Mouse (Mus musculus): ENCODE data around the gene Ppt1. TPM values are rescaled to one million over a fixed set of nuclear protein-coding genes. Genes with fewer than 3 reads are reported as not detected.

Gene Ppt1
- polyA plus RNA-seq, 1 experiment = 40.0 TPM

DNA sequence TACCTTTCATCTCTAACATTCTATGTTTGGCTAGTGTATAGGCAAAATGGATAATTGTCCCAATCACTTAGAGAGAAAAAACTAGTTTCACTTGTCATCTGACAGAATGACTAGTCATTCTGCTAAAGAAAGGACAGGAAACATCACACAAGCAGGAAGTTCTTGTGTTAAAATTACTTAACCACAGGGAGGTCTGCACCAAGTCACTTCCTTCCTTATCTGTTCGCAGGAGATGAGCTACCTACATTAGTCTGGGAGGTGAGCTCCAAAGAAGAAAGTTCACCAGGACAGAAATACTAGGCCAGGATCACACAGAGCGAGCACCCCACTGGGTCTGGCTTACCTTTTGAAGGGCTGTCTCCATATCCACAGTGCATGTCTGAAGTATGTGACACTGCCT is 35.9 kb downstream of the Ppt1 start:
- no peak overlapping the region for H3K4me3 ChIP-seq (ENCODE audit: insufficient read depth, poor library complexity, severe bottlenecking)
- H3ac ChIP-seq (ENCODE audit: control insufficient read depth, insufficient read length, low read depth) = no peak overlapping the region
- TF ChIP-seq CEBPB (IDR thresholded peaks at IDR 0.05; ENCODE audit: low read depth) (no peak), USF1 (IDR thresholded peaks at IDR 0.05; ENCODE audit: low read depth) (no peak), MYOG (IDR thresholded peaks at IDR 0.05; ENCODE audit: control insufficient read depth, extremely low read depth, insufficient read length) (no peak), MYOD1 (IDR thresholded peaks at IDR 0.05; ENCODE audit: control insufficient read depth, insufficient read length, low read depth) (no peak), FOSL1 (IDR thresholded peaks at IDR 0.05; ENCODE audit: insufficient read depth, low read length, poor library complexity, severe bottlenecking) (no peak), CTCF (IDR thresholded peaks at IDR 0.05; ENCODE audit: control insufficient read depth, insufficient read depth, insufficient read length) (no peak), MAX (IDR thresholded peaks at IDR 0.05) (no peak)
- H3K36me3 ChIP-seq (ENCODE audit: control insufficient read depth, insufficient read depth) = peaks cover 63% of the 10 kb centered on the region
- peaks cover 45% of the 10 kb centered on the region for H3K79me3 ChIP-seq (ENCODE audit: low read depth)
- peaks cover 59% of the 10 kb centered on the region for H3K79me2 ChIP-seq (ENCODE audit: control insufficient read depth, insufficient read depth)
- no peaks in the 10 kb centered on the region for H3K27me3 ChIP-seq (ENCODE audit: control insufficient read depth, insufficient read depth, insufficient read length)

DNA sequence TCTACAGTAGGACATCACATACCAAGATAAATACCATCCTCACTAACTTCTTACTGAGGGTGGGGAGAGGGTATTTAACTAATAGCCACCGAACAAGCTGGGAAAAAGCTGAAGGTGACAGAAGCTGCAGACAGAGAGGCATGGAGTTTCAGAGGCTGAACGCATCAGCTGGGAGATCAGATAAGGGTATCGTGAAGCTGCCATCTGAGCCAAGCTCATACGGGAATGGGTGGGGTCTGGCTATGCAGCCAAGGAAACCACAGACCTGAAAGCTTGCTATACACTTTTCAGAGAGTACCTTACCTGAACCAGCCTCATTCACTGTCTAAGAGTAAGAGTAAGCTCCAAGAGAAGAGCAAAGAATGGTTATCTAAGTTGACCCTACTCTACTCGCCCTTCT is 37.0 kb downstream of the Ppt1 start:
- Histone ChIP-seq H3K79me2 (ENCODE audit: control insufficient read depth, insufficient read depth) (peaks cover 69% of the 10 kb centered on the region), H3K4me3 (ENCODE audit: insufficient read depth, poor library complexity, severe bottlenecking) (no peak overlapping the region), H3ac (ENCODE audit: control insufficient read depth, insufficient read length, low read depth) (no peak overlapping the region), H3K27me3 (ENCODE audit: control insufficient read depth, insufficient read depth, insufficient read length) (no peaks in the 10 kb centered on the region), H3K36me3 (ENCODE audit: control insufficient read depth, insufficient read depth) (peaks cover 59% of the 10 kb centered on the region), H3K79me3 (ENCODE audit: low read depth) (peaks cover 55% of the 10 kb centered on the region)
- TF ChIP-seq MAX (IDR thresholded peaks at IDR 0.05) (no peak), USF1 (IDR thresholded peaks at IDR 0.05; ENCODE audit: low read depth) (no peak), FOSL1 (IDR thresholded peaks at IDR 0.05; ENCODE audit: insufficient read depth, low read length, poor library complexity, severe bottlenecking) (no peak), CTCF (IDR thresholded peaks at IDR 0.05; ENCODE audit: control insufficient read depth, insufficient read depth, insufficient read length) (no peak), MYOG (IDR thresholded peaks at IDR 0.05; ENCODE audit: control insufficient read depth, extremely low read depth, insufficient read length) (no peak), MYOD1 (IDR thresholded peaks at IDR 0.05; ENCODE audit: control insufficient read depth, insufficient read length, low read depth) (no peak), CEBPB (IDR thresholded peaks at IDR 0.05; ENCODE audit: low read depth) (no peak)

DNA sequence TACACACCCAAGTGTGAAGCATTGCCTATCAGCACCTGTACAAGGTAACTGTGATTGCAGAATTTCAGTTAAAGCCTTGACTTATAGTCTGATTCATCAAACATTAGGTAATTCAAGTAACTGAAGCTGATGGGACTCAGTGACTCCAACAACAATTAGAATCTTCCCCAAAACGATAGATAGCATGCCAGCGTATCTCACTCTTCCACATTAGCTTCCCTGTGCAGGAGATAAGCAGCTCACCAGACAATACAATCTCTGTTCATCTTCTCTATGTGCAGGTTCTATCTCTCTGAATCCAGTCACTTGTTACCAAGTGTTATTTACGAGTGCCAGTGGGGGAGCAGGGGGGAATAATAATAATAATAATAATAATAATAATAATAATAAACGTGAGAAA is 37.5 kb downstream of the Ppt1 start:
- Histone ChIP-seq H3K79me2 (ENCODE audit: control insufficient read depth, insufficient read depth) (peaks cover 74% of the 10 kb centered on the region), H3K36me3 (ENCODE audit: control insufficient read depth, insufficient read depth) (peaks cover 63% of the 10 kb centered on the region), H3ac (ENCODE audit: control insufficient read depth, insufficient read length, low read depth) (no peak overlapping the region), H3K4me3 (ENCODE audit: insufficient read depth, poor library complexity, severe bottlenecking) (no peak overlapping the region), H3K27me3 (ENCODE audit: control insufficient read depth, insufficient read depth, insufficient read length) (no peaks in the 10 kb centered on the region), H3K79me3 (ENCODE audit: low read depth) (peaks cover 60% of the 10 kb centered on the region)
- no peak for TF ChIP-seq USF1 (IDR thresholded peaks at IDR 0.05; ENCODE audit: low read depth)
- no peak for TF ChIP-seq MYOG (IDR thresholded peaks at IDR 0.05; ENCODE audit: control insufficient read depth, extremely low read depth, insufficient read length)
- no peak for TF ChIP-seq FOSL1 (IDR thresholded peaks at IDR 0.05; ENCODE audit: insufficient read depth, low read length, poor library complexity, severe bottlenecking)
- TF ChIP-seq MYOD1 (IDR thresholded peaks at IDR 0.05; ENCODE audit: control insufficient read depth, insufficient read length, low read depth) = no peak
- TF ChIP-seq CTCF (IDR thresholded peaks at IDR 0.05; ENCODE audit: control insufficient read depth, insufficient read depth, insufficient read length) = no peak
- no peak for TF ChIP-seq CEBPB (IDR thresholded peaks at IDR 0.05; ENCODE audit: low read depth)
- no peak for TF ChIP-seq MAX (IDR thresholded peaks at IDR 0.05)

DNA sequence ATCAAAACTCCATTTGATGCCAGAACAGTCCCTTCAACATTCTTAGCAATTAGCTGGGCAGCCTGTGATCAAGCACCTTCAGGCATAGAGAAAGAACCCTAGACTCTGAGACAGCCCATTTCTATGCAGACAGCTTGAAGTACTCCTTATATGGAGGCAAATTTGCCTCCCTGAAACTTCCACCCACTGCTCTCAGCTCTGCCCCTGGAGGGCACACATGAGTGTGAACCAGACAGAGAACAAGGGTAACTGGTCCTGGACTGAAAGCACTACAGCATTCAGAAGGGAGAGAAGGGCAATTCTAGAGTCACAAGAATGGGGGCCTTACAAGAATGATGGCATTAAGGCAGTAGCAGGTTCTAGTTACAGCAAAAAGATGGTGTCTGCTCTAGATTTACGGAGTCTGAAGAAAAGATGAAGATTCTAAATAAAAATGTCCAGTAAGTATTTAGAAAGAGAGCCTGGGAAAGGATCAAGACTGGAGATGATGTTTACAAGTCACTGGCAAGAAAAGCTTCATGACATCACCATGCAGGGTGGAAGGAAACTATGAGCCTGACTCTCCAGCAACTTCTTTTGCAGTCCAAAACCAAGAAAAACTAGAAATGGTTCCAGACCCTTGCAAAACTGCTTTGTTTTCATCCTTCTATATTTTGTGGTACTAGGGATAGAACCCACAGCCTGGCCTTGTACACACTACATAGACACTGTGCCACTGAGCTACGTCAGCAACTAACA is 42.5 kb downstream of the Ppt1 start:
- TF ChIP-seq FOSL1 (IDR thresholded peaks at IDR 0.05; ENCODE audit: insufficient read depth, low read length, poor library complexity, severe bottlenecking) (no peak), MAX (IDR thresholded peaks at IDR 0.05) (no peak), MYOD1 (IDR thresholded peaks at IDR 0.05; ENCODE audit: control insufficient read depth, insufficient read length, low read depth) (no peak), MYOG (IDR thresholded peaks at IDR 0.05; ENCODE audit: control insufficient read depth, extremely low read depth, insufficient read length) (no peak)
- Histone ChIP-seq H3ac (ENCODE audit: control insufficient read depth, insufficient read length, low read depth) (no peak overlapping the region), H3K79me3 (ENCODE audit: low read depth) (peaks cover 98% of the 10 kb centered on the region), H3K4me3 (ENCODE audit: insufficient read depth, poor library complexity, severe bottlenecking) (no peak overlapping the region), H3K36me3 (ENCODE audit: control insufficient read depth, insufficient read depth) (peaks cover 47% of the 10 kb centered on the region), H3K79me2 (ENCODE audit: control insufficient read depth, insufficient read depth) (peaks cover 100% of the 10 kb centered on the region), H3K27me3 (ENCODE audit: control insufficient read depth, insufficient read depth, insufficient read length) (no peaks in the 10 kb centered on the region)

DNA sequence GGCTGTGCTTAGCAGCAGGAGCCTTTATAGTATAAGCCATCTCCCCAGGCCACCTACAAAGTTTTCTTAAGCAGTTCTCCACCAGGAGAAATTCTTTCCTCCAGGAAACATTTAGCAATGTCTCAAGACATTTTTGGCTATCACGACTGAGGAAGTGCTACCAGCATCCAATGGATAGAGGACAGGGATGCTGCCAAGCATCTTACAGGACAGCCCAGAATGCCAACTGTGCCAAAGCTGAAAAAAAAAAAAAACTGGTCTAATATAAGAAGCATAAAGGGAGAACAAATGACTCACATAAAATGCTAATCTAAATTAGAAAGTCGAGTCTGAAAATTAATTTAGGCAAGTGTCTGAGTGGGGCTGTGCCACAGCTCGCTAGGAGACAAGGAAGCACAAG is 46.5 kb downstream of the Ppt1 start:
- TF ChIP-seq CEBPB (IDR thresholded peaks at IDR 0.05; ENCODE audit: low read depth) = no peak
- TF ChIP-seq MYOG (IDR thresholded peaks at IDR 0.05; ENCODE audit: control insufficient read depth, extremely low read depth, insufficient read length) = no peak
- TF ChIP-seq FOSL1 (IDR thresholded peaks at IDR 0.05; ENCODE audit: insufficient read depth, low read length, poor library complexity, severe bottlenecking) = no peak
- no peak for TF ChIP-seq MAX (IDR thresholded peaks at IDR 0.05)
- TF ChIP-seq CTCF (IDR thresholded peaks at IDR 0.05; ENCODE audit: control insufficient read depth, insufficient read depth, insufficient read length) = no peak
- TF ChIP-seq MYOD1 (IDR thresholded peaks at IDR 0.05; ENCODE audit: control insufficient read depth, insufficient read length, low read depth) = no peak
- TF ChIP-seq USF1 (IDR thresholded peaks at IDR 0.05; ENCODE audit: low read depth) = no peak
- Histone ChIP-seq H3K79me3 (ENCODE audit: low read depth) (peaks cover 79% of the 10 kb centered on the region), H3ac (ENCODE audit: control insufficient read depth, insufficient read length, low read depth) (no peak overlapping the region), H3K79me2 (ENCODE audit: control insufficient read depth, insufficient read depth) (peaks cover 82% of the 10 kb centered on the region), H3K4me3 (ENCODE audit: insufficient read depth, poor library complexity, severe bottlenecking) (no peak overlapping the region), H3K27me3 (ENCODE audit: control insufficient read depth, insufficient read depth, insufficient read length) (no peaks in the 10 kb centered on the region), H3K36me3 (ENCODE audit: control insufficient read depth, insufficient read depth) (peaks cover 31% of the 10 kb centered on the region)
